Mouse (Mus musculus): ENCODE measurements around the gene Pacrg. TPM values are rescaled to one million over a fixed set of nuclear protein-coding genes. Genes with fewer than 3 reads are reported as not detected.

The Pacrg gene
- polyA plus RNA-seq, 1 experiment from 2014 or later = 4.1 TPM

GRCm38 (mm10) chr17:10451306-10452077, 388.6 kb downstream of the Pacrg start:
- no peak overlapping the region for H3K9ac ChIP-seq
- ATAC-seq = peak; percentile 56; the same call in 1 of the 2 replicates
- no peaks in the 10 kb centered on the region for H3K27me3 ChIP-seq
- H3K4me3 ChIP-seq = no peak overlapping the region
- H3K4me2 ChIP-seq = no peak overlapping the region
- 31% methylated on average over 10 of the region's 10 CpGs for WGBS
- H3K9me3 ChIP-seq (replicated peaks) = no peaks in the 10 kb centered on the region
- peak overlapping the region; percentile 37; the same call in 1 of the 2 replicates for H3K27ac ChIP-seq
- H3K4me1 ChIP-seq = peaks cover 38% of the 10 kb centered on the region
- no peaks in the 10 kb centered on the region for H3K36me3 ChIP-seq (ENCODE audit: poor library complexity, severe bottlenecking)

GRCm38 (mm10) chr17:10449800-10450299, 390.3 kb downstream of the Pacrg start:
- Histone ChIP-seq H3K4me2 (no peak overlapping the region), H3K9me3 (replicated peaks) (no peaks in the 10 kb centered on the region), H3K4me3 (no peak overlapping the region), H3K4me1 (peaks cover 38% of the 10 kb centered on the region), H3K27ac (no peak overlapping the region), H3K36me3 (ENCODE audit: poor library complexity, severe bottlenecking) (no peaks in the 10 kb centered on the region), H3K27me3 (no peaks in the 10 kb centered on the region), H3K9ac (no peak overlapping the region)
- 83% methylated on average over 14 of the region's 14 CpGs for WGBS
- ATAC-seq = no peak

GRCm38 (mm10) chr17:10448417-10448816, 391.7 kb downstream of the Pacrg start:
- WGBS = 43% methylated on average over 5 of the region's 5 CpGs
- no peak overlapping the region for H3K4me2 ChIP-seq
- H3K4me3 ChIP-seq = no peak overlapping the region
- no peaks in the 10 kb centered on the region for H3K9me3 ChIP-seq (replicated peaks)
- no peak overlapping the region for H3K9ac ChIP-seq
- H3K27me3 ChIP-seq = no peaks in the 10 kb centered on the region
- peaks cover 38% of the 10 kb centered on the region for H3K4me1 ChIP-seq
- H3K27ac ChIP-seq = peak overlapping the region; percentile 51
- no peaks in the 10 kb centered on the region for H3K36me3 ChIP-seq (ENCODE audit: poor library complexity, severe bottlenecking)
- ATAC-seq = peak; percentile 62; the same call in 1 of the 2 replicates

- no peaks in the 10 kb centered on the region for H3K27me3 ChIP-seq
- WGBS = 6% methylated on average over 16 of the region's 16 CpGs
- H3K9me3 ChIP-seq (replicated peaks) = no peaks in the 10 kb centered on the region
- H3K4me1 ChIP-seq = peaks cover 27% of the 10 kb centered on the region
- H3K27ac ChIP-seq = peak overlapping the region; percentile 87
- peak overlapping the region; percentile 17; the same call in 1 of the 2 replicates for H3K9ac ChIP-seq
- ATAC-seq = peak; percentile 95
- no peak overlapping the region for H3K4me3 ChIP-seq
- peak overlapping the region; percentile 33 for H3K4me2 ChIP-seq
- no peaks in the 10 kb centered on the region for H3K36me3 ChIP-seq (ENCODE audit: poor library complexity, severe bottlenecking)
These were observed 398.5 kb downstream of the Pacrg start for GRCm38 (mm10) chr17:10441501-10442111.

GRCm38 (mm10) chr17:10440961-10441360, 399.1 kb downstream of the Pacrg start:
- Histone ChIP-seq H3K4me3 (no peak overlapping the region), H3K4me2 (no peak overlapping the region), H3K9me3 (replicated peaks) (no peaks in the 10 kb centered on the region), H3K27ac (peak overlapping the region; percentile 87; the same call in 1 of the 2 replicates), H3K9ac (no peak overlapping the region), H3K4me1 (peaks cover 27% of the 10 kb centered on the region), H3K36me3 (ENCODE audit: poor library complexity, severe bottlenecking) (no peaks in the 10 kb centered on the region), H3K27me3 (no peaks in the 10 kb centered on the region)
- 74% methylated on average over 3 of the region's 3 CpGs for WGBS
- no peak for ATAC-seq

- no peak overlapping the region for H3K9ac ChIP-seq
- H3K4me2 ChIP-seq = no peak overlapping the region
- H3K4me1 ChIP-seq = peaks cover 27% of the 10 kb centered on the region
- 72% methylated on average over 8 of the region's 8 CpGs for WGBS
- no peak overlapping the region for H3K4me3 ChIP-seq
- no peaks in the 10 kb centered on the region for H3K36me3 ChIP-seq (ENCODE audit: poor library complexity, severe bottlenecking)
- H3K27me3 ChIP-seq = no peaks in the 10 kb centered on the region
- H3K27ac ChIP-seq = no peak overlapping the region
- H3K9me3 ChIP-seq (replicated peaks) = no peaks in the 10 kb centered on the region
- ATAC-seq = no peak
These were observed 400.3 kb downstream of the Pacrg start for GRCm38 (mm10) chr17:10439815-10440214.

GRCm38 (mm10) chr17:10434867-10435266, 405.2 kb downstream of the Pacrg start:
- no peaks in the 10 kb centered on the region for H3K9me3 ChIP-seq (replicated peaks)
- peaks cover 8% of the 10 kb centered on the region for H3K4me1 ChIP-seq
- ATAC-seq = no peak
- no peak overlapping the region for H3K27ac ChIP-seq
- no peak overlapping the region for H3K9ac ChIP-seq
- H3K4me3 ChIP-seq = no peak overlapping the region
- 74% methylated on average over 1 of the region's 1 CpGs for WGBS
- no peaks in the 10 kb centered on the region for H3K36me3 ChIP-seq (ENCODE audit: poor library complexity, severe bottlenecking)
- H3K27me3 ChIP-seq = no peaks in the 10 kb centered on the region
- no peak overlapping the region for H3K4me2 ChIP-seq

- H3K4me3 ChIP-seq = no peak overlapping the region
- 94% methylated on average over 7 of the region's 7 CpGs for WGBS
These were observed 407.5 kb downstream of the Pacrg start for GRCm38 (mm10) chr17:10432525-10433180.

GRCm38 (mm10) chr17:10431849-10432524, 408.1 kb downstream of the Pacrg start:
- no peaks in the 10 kb centered on the region for H3K27me3 ChIP-seq

More at GRCm38 (mm10) chr17:10432525-10433180, 407.5 kb downstream of the Pacrg start:
- Histone ChIP-seq H3K4me2 (no peak overlapping the region), H3K27ac (no peak overlapping the region), H3K27me3 (no peaks in the 10 kb centered on the region), H3K9me3 (replicated peaks) (no peaks in the 10 kb centered on the region), H3K36me3 (ENCODE audit: poor library complexity, severe bottlenecking) (no peaks in the 10 kb centered on the region), H3K4me1 (peaks cover 5% of the 10 kb centered on the region; the same call in 1 of the 2 replicates), H3K9ac (no peak overlapping the region)
- ATAC-seq = no peak

GRCm38 (mm10) chr17:10430831-10431230, 409.3 kb downstream of the Pacrg start:
- no peaks in the 10 kb centered on the region for H3K27me3 ChIP-seq
- H3K27ac ChIP-seq = no peak overlapping the region
- no peak overlapping the region for H3K4me2 ChIP-seq
- peaks cover 5% of the 10 kb centered on the region; the same call in 1 of the 2 replicates for H3K4me1 ChIP-seq
- no peaks in the 10 kb centered on the region for H3K9me3 ChIP-seq (replicated peaks)
- no peak overlapping the region for H3K9ac ChIP-seq
- no peak for ATAC-seq
- WGBS = 90% methylated on average over 4 of the region's 4 CpGs
- H3K4me3 ChIP-seq = no peak overlapping the region
- H3K36me3 ChIP-seq (ENCODE audit: poor library complexity, severe bottlenecking) = no peaks in the 10 kb centered on the region

More at GRCm38 (mm10) chr17:10431849-10432524, 408.1 kb downstream of the Pacrg start:
- Histone ChIP-seq H3K9ac (no peak overlapping the region), H3K4me1 (peaks cover 5% of the 10 kb centered on the region; the same call in 1 of the 2 replicates), H3K27ac (no peak overlapping the region), H3K36me3 (ENCODE audit: poor library complexity, severe bottlenecking) (no peaks in the 10 kb centered on the region), H3K9me3 (replicated peaks) (no peaks in the 10 kb centered on the region), H3K4me2 (no peak overlapping the region), H3K4me3 (no peak overlapping the region)
- 65% methylated on average over 6 of the region's 6 CpGs for WGBS
- ATAC-seq = no peak

- Histone ChIP-seq H3K4me1 (peaks cover 2% of the 10 kb centered on the region; the same call in 1 of the 2 replicates), H3K4me2 (no peak overlapping the region), H3K36me3 (ENCODE audit: poor library complexity, severe bottlenecking) (no peaks in the 10 kb centered on the region), H3K27ac (no peak overlapping the region), H3K9me3 (replicated peaks) (no peaks in the 10 kb centered on the region), H3K4me3 (no peak overlapping the region), H3K27me3 (no peaks in the 10 kb centered on the region), H3K9ac (no peak overlapping the region)
- 88% methylated on average over 11 of the region's 11 CpGs for WGBS
- no peak for ATAC-seq
These were observed 410.7 kb downstream of the Pacrg start for GRCm38 (mm10) chr17:10429406-10429805.

Measured in forebrain, embryonic 13.5 days (tissue).